Mouse (Mus musculus) E14TG2a.4 (cell line): ENCODE results near the gene Tnp1.

Experiments used
- H3K27me3 ChIP-seq: 2 replicates; pipeline ENCODE4 v1.6.1; 2014; ENCODE audit warnings: low read length, control low read depth; ENCODE audit not compliant: insufficient read depth
- H3K36me3 ChIP-seq: 2 replicates; pipeline ENCODE4 v1.6.1; 2014; ENCODE audit warnings: low read length, control low read depth; ENCODE audit not compliant: insufficient read depth
- H3K4me1 ChIP-seq: replicated peaks from 2 replicates; pipeline ENCODE4 v1.6.1; 2014; ENCODE audit warnings: low read depth, low read length, control low read depth
- H3K4me3 ChIP-seq: replicated peaks from 2 replicates; pipeline ENCODE4 v1.5.1; 2014; ENCODE audit warnings: mild to moderate bottlenecking, low read length
- H3K9me3 ChIP-seq: 2 replicates; pipeline ENCODE4 v1.6.1; 2014; ENCODE audit warnings: low read length, control low read depth
- CTCF ChIP-seq: conservative IDR thresholded peaks from 2 replicates; pipeline ENCODE4 v1.5.1; 2014; ENCODE audit warnings: low read length
- NANOG ChIP-seq: IDR thresholded peaks from 2 replicates; pipeline ENCODE4 v1.6.1; 2014; ENCODE audit warnings: borderline replicate concordance, low read length, mixed read lengths
- POU5F1 ChIP-seq: IDR thresholded peaks from 2 replicates; pipeline ENCODE4 v1.6.1; 2014; ENCODE audit warnings: low read length, borderline replicate concordance

Tnp1 gene

GRCm38 (mm10) chr1:73015731-73016130 lies at the start of gene Tnp1:
Tnp1 (minus strand) TSS chr1:73015909.
- no peaks in the 10 kb centered on the region for H3K9me3 ChIP-seq
- TF ChIP-seq CTCF (no peak), NANOG (no peak), POU5F1 (no peak)
- no peaks in the 10 kb centered on the region for H3K36me3 ChIP-seq
- H3K4me3 ChIP-seq, result no peak within 1 kb of the TSS
- H3K27me3 ChIP-seq, result peaks cover 8% of the 10 kb centered on the region; the same call in 1 of the 2 replicates
- H3K4me1 ChIP-seq, result no peaks in the 10 kb centered on the region

DNA sequence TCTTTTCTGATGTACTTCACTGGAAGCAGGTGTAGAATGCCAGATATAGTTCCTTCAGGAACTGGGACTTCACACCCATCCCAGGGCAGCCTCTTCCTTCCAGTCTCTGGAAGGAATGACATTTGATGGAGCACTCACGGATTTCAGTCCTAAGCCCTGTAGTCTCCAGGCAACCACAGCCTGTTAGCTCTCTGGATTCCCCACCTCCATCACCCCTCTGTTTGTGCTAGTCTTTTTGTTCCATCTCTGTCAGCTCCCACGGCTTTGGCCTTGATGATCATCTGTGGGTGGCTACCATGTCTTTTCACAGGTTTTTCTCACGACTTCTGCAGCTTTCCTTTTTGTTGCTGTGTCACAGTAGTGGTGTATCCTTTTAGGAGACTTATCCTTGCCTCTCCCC lies 48.6 kb upstream of the Tnp1 start:
- TF ChIP-seq POU5F1, result no peak
- no peak for TF ChIP-seq NANOG
- no peak for TF ChIP-seq CTCF
- no peaks in the 10 kb centered on the region for H3K4me1 ChIP-seq
- H3K9me3 ChIP-seq, result no peaks in the 10 kb centered on the region
- H3K27me3 ChIP-seq, result 0 out of 2 replicates have a peak, but pooled peaks cover 3% of the 10 kb centered on the region
- no peak overlapping the region for H3K4me3 ChIP-seq
- no peaks in the 10 kb centered on the region for H3K36me3 ChIP-seq

DNA sequence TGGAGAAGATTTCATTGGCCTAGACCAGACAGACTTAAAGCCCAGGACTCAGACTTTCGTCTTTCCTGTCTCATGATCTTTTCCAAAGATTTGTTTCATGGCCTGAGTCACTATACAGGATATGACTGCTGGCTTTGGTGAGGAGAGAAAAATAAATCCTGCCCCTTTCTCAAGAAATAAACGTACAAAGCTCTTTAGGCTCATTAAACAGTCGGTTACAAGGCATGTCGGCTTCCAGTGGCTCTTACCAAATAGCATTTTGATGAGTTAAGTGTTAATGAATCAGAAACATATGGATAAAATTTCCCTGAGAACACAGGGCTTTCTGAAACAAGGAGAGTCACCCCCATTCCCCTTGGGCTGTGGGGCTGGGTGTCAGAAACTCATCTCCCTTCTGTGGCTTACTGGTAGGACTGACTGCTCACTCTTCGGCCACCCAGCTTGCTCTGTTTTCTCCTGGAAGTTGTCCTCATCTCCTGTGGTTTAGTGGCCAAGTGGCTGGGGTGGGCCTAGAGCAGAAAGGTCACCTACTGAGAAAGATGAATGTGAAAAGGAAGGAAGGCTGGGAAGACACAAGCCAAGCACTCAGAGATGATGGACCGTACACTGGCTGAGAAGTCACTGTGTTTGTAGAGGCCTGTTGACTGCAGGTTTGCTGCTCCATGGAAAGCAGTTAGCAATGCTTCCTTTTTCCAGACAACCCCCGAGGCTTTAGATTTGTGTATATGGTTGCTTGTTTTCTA lies 46.0 kb upstream of the Tnp1 start:
- no peaks in the 10 kb centered on the region for H3K36me3 ChIP-seq
- TF ChIP-seq POU5F1 (no peak), NANOG (no peak), CTCF (no peak)

DNA sequence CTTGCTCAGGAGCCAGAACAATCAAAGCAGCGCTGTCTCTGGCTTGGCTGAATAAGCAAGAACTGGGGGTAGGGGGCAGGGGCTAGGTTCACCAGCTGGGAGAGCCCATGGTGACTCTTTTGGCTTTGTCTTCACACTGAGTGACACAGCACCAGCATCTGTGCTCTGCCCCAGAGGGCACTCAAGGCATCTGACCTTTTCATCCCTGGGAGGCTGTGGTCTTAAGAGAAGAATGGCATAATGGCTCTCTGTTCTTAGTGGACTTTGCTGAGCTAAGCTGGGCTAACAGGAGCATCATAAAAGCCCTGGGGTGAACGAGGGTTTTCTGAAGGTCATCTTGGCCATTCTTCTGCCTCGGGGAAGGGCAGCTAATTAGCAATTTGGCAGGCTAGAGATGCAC lies 44.6 kb upstream of the Tnp1 start:
- Histone ChIP-seq H3K4me1 (no peaks in the 10 kb centered on the region), H3K27me3 (0 out of 2 replicates have a peak, but pooled peaks cover 3% of the 10 kb centered on the region), H3K9me3 (no peaks in the 10 kb centered on the region), H3K4me3 (no peak overlapping the region), H3K36me3 (no peaks in the 10 kb centered on the region)
- TF ChIP-seq POU5F1 (no peak), NANOG (no peak), CTCF (no peak)

More for the DNA sequence above, 46.0 kb upstream of the Tnp1 start:
- H3K4me1 ChIP-seq, result no peaks in the 10 kb centered on the region
- no peaks in the 10 kb centered on the region for H3K9me3 ChIP-seq
- no peak overlapping the region for H3K4me3 ChIP-seq
- 0 out of 2 replicates have a peak, but pooled peaks cover 3% of the 10 kb centered on the region for H3K27me3 ChIP-seq

- no peak for TF ChIP-seq POU5F1
- TF ChIP-seq NANOG, result no peak
- H3K36me3 ChIP-seq, result no peaks in the 10 kb centered on the region
- 0 out of 2 replicates have a peak, but pooled peaks cover 5% of the 10 kb centered on the region for H3K4me1 ChIP-seq
- no peak overlapping the region for H3K4me3 ChIP-seq
- H3K27me3 ChIP-seq, result no peaks in the 10 kb centered on the region; the same call in 1 of the 2 replicates
- no peaks in the 10 kb centered on the region for H3K9me3 ChIP-seq
These were observed 40.7 kb upstream of the Tnp1 start for GRCm38 (mm10) chr1:73056266-73057001.

GRCm38 (mm10) chr1:73055820-73056219 lies 40.1 kb upstream of the Tnp1 start:
- Histone ChIP-seq H3K27me3 (no peaks in the 10 kb centered on the region; the same call in 1 of the 2 replicates), H3K36me3 (no peaks in the 10 kb centered on the region), H3K4me1 (0 out of 2 replicates have a peak, but pooled peaks cover 5% of the 10 kb centered on the region), H3K4me3 (no peak overlapping the region), H3K9me3 (no peaks in the 10 kb centered on the region)
- TF ChIP-seq NANOG, result no peak
- no peak for TF ChIP-seq CTCF
- no peak for TF ChIP-seq POU5F1

- no peak for TF ChIP-seq NANOG
- no peak for TF ChIP-seq POU5F1
- no peak for TF ChIP-seq CTCF
- Histone ChIP-seq H3K27me3 (no peaks in the 10 kb centered on the region; the same call in 1 of the 2 replicates), H3K9me3 (no peaks in the 10 kb centered on the region), H3K36me3 (no peaks in the 10 kb centered on the region), H3K4me1 (0 out of 2 replicates have a peak, but pooled peaks cover 5% of the 10 kb centered on the region), H3K4me3 (no peak overlapping the region)
These were observed 39.5 kb upstream of the Tnp1 start for GRCm38 (mm10) chr1:73055206-73055605.

GRCm38 (mm10) chr1:73053545-73054326 lies 38.0 kb upstream of the Tnp1 start:
- H3K36me3 ChIP-seq, result no peaks in the 10 kb centered on the region
- H3K9me3 ChIP-seq, result no peaks in the 10 kb centered on the region
- no peak overlapping the region for H3K4me3 ChIP-seq
- H3K27me3 ChIP-seq, result no peaks in the 10 kb centered on the region; the same call in 1 of the 2 replicates
- no peak for TF ChIP-seq CTCF
- no peak for TF ChIP-seq NANOG
- TF ChIP-seq POU5F1, result no peak
- 0 out of 2 replicates have a peak, but pooled peaks cover 5% of the 10 kb centered on the region for H3K4me1 ChIP-seq
